Mouse (Mus musculus) E14TG2a.4 (cell line): Measurements from ENCODE around the gene Manba.

Source experiments
- CTCF ChIP-seq: conservative IDR thresholded peaks from 2 replicates; pipeline ENCODE4 v1.5.1; 2014; ENCODE audit warnings: low read length
- NANOG ChIP-seq: IDR thresholded peaks from 2 replicates; pipeline ENCODE4 v1.6.1; 2014; ENCODE audit warnings: borderline replicate concordance, low read length, mixed read lengths
- POU5F1 ChIP-seq: IDR thresholded peaks from 2 replicates; pipeline ENCODE4 v1.6.1; 2014; ENCODE audit warnings: low read length, borderline replicate concordance

- no peak for TF ChIP-seq CTCF
- no peak for TF ChIP-seq NANOG
- no peak for TF ChIP-seq POU5F1
Observed at GRCm38 (mm10) chr3:135458981-135459380, 26.4 kb upstream of the Manba start.
